Mouse (Mus musculus): ENCODE data around the gene Rpl13a. TPM values are rescaled to one million over a fixed set of nuclear protein-coding genes. Genes with fewer than 3 reads are reported as not detected.
"Not testable (repeated sequence)": the region's sequence is repeated elsewhere in the genome, so short reads cannot be mapped to it uniquely, and the experiment has no call there.

The Rpl13a gene
- total RNA-seq, 2 experiments from 2014 or later, result 809 to 865 TPM

- DNase-seq, result no peak
- intact Hi-C loops (cut with DNase I), result loop anchor here (5.0 kb wide), 1 partner anchor 155 kb away; no protein-coding TSS in a partner anchor
Measured at GRCm38 (mm10) chr7:45137171-45138006, 8.8 kb upstream of the Rpl13a start.

GRCm38 (mm10) chr7:45135993-45136567 lies 7.5 kb upstream of the Rpl13a start, which contains the start of the genes Gm45713 and Flt3l:
Gm45713 (minus strand) TSS chr7:45136231.
Flt3l (minus strand) TSS chr7:45136432.
- intact Hi-C loops (cut with DNase I), result loop anchor here (1.0 to 5.0 kb wide), 2 partner anchors 58 to 154 kb away; no protein-coding TSS in a partner anchor
- DNase-seq, result peak; percentile 95 to 96

- intact Hi-C loops (cut with DNase I), result loop anchor here (5.0 kb wide), 1 partner anchor 153 kb away; no protein-coding TSS in a partner anchor
- no peak for DNase-seq
Measured at GRCm38 (mm10) chr7:45135370-45135769, 6.8 kb upstream of the Rpl13a start.

- intact Hi-C loops (cut with DNase I), result loop anchor here (5.0 kb wide), 1 partner anchor 152 kb away; no protein-coding TSS in a partner anchor
- DNase-seq, result no peak
Measured at GRCm38 (mm10) chr7:45134544-45135026, 6.0 kb upstream of the Rpl13a start.

- no peak for DNase-seq
- intact Hi-C loops (cut with DNase I), result no loop called here
Measured at GRCm38 (mm10) chr7:45133446-45134159, 5.0 kb upstream of the Rpl13a start.

GRCm38 (mm10) chr7:45131850-45132249 lies 3.3 kb upstream of the Rpl13a start:
- intact Hi-C loops (cut with DNase I), result no loop called here
- DNase-seq, result no peak

- intact Hi-C loops (cut with DNase I), result no loop called here
- DNase-seq, result no peak
Measured at GRCm38 (mm10) chr7:45129776-45130512, 1.4 kb upstream of the Rpl13a start.

GRCm38 (mm10) chr7:45129318-45129717 lies 757 bp upstream of the Rpl13a start:
- no peak for DNase-seq
- intact Hi-C loops (cut with DNase I), result no loop called here

- DNase-seq, result no peak
- intact Hi-C loops (cut with DNase I), result no loop called here
Measured at GRCm38 (mm10) chr7:45127700-45128224, 799 bp downstream of the Rpl13a start.

GRCm38 (mm10) chr7:45126844-45127699 lies 1.5 kb downstream of the Rpl13a start:
- no peak for DNase-seq
- intact Hi-C loops (cut with DNase I), result no loop called here

GRCm38 (mm10) chr7:45126147-45126843 lies 2.3 kb downstream of the Rpl13a start:
- intact Hi-C loops (cut with DNase I), result no loop called here
- DNase-seq, result no peak

GRCm38 (mm10) chr7:45125649-45126048 lies 2.9 kb downstream of the Rpl13a start:
- intact Hi-C loops (cut with DNase I); DNase-seq: not testable (repeated sequence)

GRCm38 (mm10) chr7:45125144-45125600 lies 3.4 kb downstream of the Rpl13a start:
- intact Hi-C loops (cut with DNase I), result no loop called here
- no peak for DNase-seq

- intact Hi-C loops (cut with DNase I), result loop anchor here (5.0 kb wide), 1 partner anchor 42 kb away; no protein-coding TSS in a partner anchor
- DNase-seq, result peak; percentile 99
Measured at GRCm38 (mm10) chr7:45124224-45125143, 4.1 kb downstream of the Rpl13a start, which contains the start of gene Rps11. Rps11 (minus strand) TSS chr7:45124439.

- intact Hi-C loops (cut with DNase I), result loop anchor here (5.0 kb wide), 1 partner anchor 41 kb away; no protein-coding TSS in a partner anchor
- DNase-seq, result no peak
Measured at GRCm38 (mm10) chr7:45123186-45123570, 5.4 kb downstream of the Rpl13a start.

GRCm38 (mm10) chr7:45122561-45123185 lies 5.9 kb downstream of the Rpl13a start:
- intact Hi-C loops (cut with DNase I), result loop anchor here (5.0 kb wide), 1 partner anchor 40 kb away; no protein-coding TSS in a partner anchor
- DNase-seq, result no peak
